Mouse (Mus musculus): ENCODE data around the gene Car14. TPM values are rescaled to one million over a fixed set of nuclear protein-coding genes. Genes with fewer than 3 reads are reported as not detected.
A peak's percentile ranks its signal among the peaks of the same experiment; 100 is the strongest.
"Not testable (repeated sequence)": the region's sequence is repeated elsewhere in the genome, so short reads cannot be mapped to it uniquely, and the experiment has no call there.

Gene Car14
- polyA plus RNA-seq, 1 experiment from 2014 or later: 23.1 TPM

DNA sequence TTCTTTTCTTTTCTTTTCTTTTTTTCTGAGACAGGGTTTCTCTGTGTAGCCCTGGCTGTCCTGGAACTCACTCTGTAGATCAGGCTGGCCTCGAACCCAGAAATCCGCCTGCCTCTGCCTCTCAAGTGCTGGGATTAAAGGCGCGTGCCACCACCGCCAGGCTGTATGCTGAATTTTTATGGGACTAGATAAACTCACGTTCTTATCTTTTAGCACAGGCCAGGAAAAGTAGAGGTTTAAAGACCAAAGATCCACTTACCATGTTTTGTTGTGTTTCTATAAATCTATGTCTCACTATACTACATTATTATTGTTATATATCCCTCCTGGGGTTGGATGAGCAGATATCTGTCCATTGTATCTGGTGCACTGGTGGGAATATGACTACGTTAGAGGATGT, 18.9 kb upstream of the Car14 start:
- WGBS: 86% methylated on average over 7 of the region's 7 CpGs
- not testable (repeated sequence) for H3K9me3 ChIP-seq (replicated peaks); H3K4me1 ChIP-seq; H3K27ac ChIP-seq; H3K4me2 ChIP-seq; H3K36me3 ChIP-seq (ENCODE audit: poor library complexity, severe bottlenecking); ATAC-seq; H3K9ac ChIP-seq; H3K4me3 ChIP-seq; H3K27me3 ChIP-seq

DNA sequence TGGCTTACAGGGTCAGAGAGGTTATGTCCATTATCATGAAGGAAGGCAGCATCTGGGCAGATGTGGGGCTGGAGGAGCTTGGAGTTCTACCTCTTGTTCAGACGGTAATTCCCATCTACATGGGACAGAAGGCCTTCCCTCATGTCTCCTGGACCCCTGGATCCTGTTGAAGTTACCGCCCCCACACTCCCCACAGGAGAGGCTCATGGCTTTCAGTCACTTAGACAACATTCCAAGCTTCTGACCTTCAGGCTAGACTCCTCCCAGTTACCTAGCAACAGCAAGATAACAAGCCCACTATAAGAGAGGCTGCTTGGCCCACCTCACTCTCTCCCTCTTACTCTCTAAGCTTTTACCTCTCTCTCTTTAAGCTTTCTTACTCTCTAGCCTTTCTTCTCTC, 16.0 kb upstream of the Car14 start:
- not testable (repeated sequence) for H3K27ac ChIP-seq; H3K4me2 ChIP-seq; H3K27me3 ChIP-seq; H3K4me3 ChIP-seq; H3K9ac ChIP-seq; H3K36me3 ChIP-seq (ENCODE audit: poor library complexity, severe bottlenecking); ATAC-seq; H3K4me1 ChIP-seq; H3K9me3 ChIP-seq (replicated peaks)
- WGBS: 64% methylated on average over 2 of the region's 2 CpGs

DNA sequence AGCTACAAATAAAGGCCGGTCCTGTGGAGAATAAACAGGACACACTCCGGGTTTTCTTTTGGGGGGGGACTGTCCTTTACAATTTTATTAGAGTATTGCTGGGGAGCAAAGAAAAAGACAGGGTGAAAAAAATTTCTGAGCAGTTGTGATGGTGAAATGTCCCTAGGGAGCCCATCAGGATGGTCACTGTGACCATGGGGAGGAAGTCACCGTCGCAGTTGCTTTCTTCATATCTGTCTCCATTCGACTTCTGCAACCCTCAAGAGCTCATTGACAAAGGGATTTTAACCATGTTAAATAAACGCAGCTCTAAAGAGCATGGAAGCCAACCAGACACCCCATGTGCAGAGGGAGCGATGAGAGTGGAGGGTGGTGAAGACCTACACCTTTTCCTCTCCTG, 12.3 kb upstream of the Car14 start:
- 83% methylated on average over 7 of the region's 7 CpGs for WGBS
- no peaks in the 10 kb centered on the region for H3K4me1 ChIP-seq
- H3K27me3 ChIP-seq: no peaks in the 10 kb centered on the region
- no peak overlapping the region for H3K27ac ChIP-seq
- H3K9me3 ChIP-seq (replicated peaks): no peaks in the 10 kb centered on the region
- H3K36me3 ChIP-seq (ENCODE audit: poor library complexity, severe bottlenecking): no peaks in the 10 kb centered on the region
- H3K4me3 ChIP-seq: no peak overlapping the region
- ATAC-seq: no peak
- no peak overlapping the region for H3K9ac ChIP-seq
- H3K4me2 ChIP-seq: no peak overlapping the region

DNA sequence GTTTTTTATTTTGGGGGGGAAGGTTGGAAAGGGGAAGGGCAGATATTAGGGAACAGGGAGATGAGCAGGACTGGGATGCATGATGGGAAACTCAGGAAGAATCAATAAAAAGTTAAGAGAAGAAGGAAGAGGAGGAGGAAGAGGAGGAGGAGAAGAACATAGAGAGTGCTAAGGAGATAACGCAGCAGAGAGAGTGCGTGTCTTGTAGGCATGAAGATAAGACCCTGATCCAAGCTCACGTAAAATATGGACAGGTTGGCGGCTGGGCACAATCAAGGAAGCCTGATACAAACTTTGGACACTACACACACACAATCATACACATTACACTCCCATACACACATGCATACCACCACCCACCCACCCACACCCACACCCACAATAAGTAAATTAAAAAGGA, 10.2 kb upstream of the Car14 start:
- 100% methylated on average over 4 of the region's 4 CpGs for WGBS

DNA sequence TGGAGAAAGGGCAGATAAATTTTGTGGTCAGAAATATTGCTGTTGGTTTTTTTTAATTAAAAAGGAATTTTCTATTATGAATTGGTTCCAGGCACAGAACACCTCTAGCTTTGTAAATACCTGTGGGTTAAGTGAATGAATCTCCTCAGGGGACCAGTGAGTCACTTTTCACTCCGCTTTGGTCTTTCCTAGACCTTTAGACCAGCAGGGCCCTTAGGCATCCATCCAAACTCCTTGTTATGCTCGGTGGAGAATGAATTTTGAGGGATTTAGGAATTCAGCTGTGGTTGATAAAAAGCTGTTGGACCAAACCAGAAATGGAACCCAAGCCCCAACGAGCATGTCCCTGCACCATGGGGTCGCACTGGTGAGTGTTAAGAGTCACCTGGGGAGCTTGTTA, 3.1 kb upstream of the Car14 start:
- no peak overlapping the region for H3K4me3 ChIP-seq
- no peaks in the 10 kb centered on the region for H3K36me3 ChIP-seq (ENCODE audit: poor library complexity, severe bottlenecking)
- H3K27ac ChIP-seq: no peak overlapping the region
- H3K4me2 ChIP-seq: no peak overlapping the region
- no peak overlapping the region for H3K9ac ChIP-seq
- H3K27me3 ChIP-seq: peaks cover 3% of the 10 kb centered on the region
- no peaks in the 10 kb centered on the region for H3K9me3 ChIP-seq (replicated peaks)
- peaks cover 29% of the 10 kb centered on the region for H3K4me1 ChIP-seq
- ATAC-seq: no peak
- 43% methylated on average over 4 of the region's 4 CpGs for WGBS

More for the DNA sequence above, 10.2 kb upstream of the Car14 start:
- Histone ChIP-seq H3K4me1 (no peaks in the 10 kb centered on the region), H3K4me3 (no peak overlapping the region), H3K4me2 (no peak overlapping the region), H3K9me3 (replicated peaks) (no peaks in the 10 kb centered on the region), H3K36me3 (ENCODE audit: poor library complexity, severe bottlenecking) (no peaks in the 10 kb centered on the region), H3K9ac (no peak overlapping the region), H3K27me3 (no peaks in the 10 kb centered on the region), H3K27ac (no peak overlapping the region)
- ATAC-seq: no peak

GRCm38 (mm10) chr3:95906860-95907259, 2.4 kb upstream of the Car14 start:
- peaks cover 3% of the 10 kb centered on the region for H3K27me3 ChIP-seq
- peak overlapping the region; percentile 67 for H3K4me2 ChIP-seq
- H3K9me3 ChIP-seq (replicated peaks): no peaks in the 10 kb centered on the region
- no peaks in the 10 kb centered on the region for H3K36me3 ChIP-seq (ENCODE audit: poor library complexity, severe bottlenecking)
- H3K4me3 ChIP-seq: peak overlapping the region; percentile 38
- H3K4me1 ChIP-seq: peaks cover 31% of the 10 kb centered on the region
- WGBS: under 1% methylated on average over 12 of the region's 12 CpGs
- no peak for ATAC-seq
- H3K9ac ChIP-seq: peak overlapping the region; percentile 21; the same call in 1 of the 2 replicates
- no peak overlapping the region for H3K27ac ChIP-seq

- peaks cover 3% of the 10 kb centered on the region for H3K27me3 ChIP-seq
- H3K4me2 ChIP-seq: peak overlapping the region; percentile 67
- no peak; the same call in 1 of the 2 replicates for ATAC-seq
- 1% methylated on average over 12 of the region's 12 CpGs for WGBS
- H3K36me3 ChIP-seq (ENCODE audit: poor library complexity, severe bottlenecking): no peaks in the 10 kb centered on the region
- no peaks in the 10 kb centered on the region for H3K9me3 ChIP-seq (replicated peaks)
- no peak overlapping the region for H3K27ac ChIP-seq
- H3K4me1 ChIP-seq: peaks cover 33% of the 10 kb centered on the region
- H3K4me3 ChIP-seq: peak overlapping the region; percentile 38
- peak overlapping the region; percentile 62 for H3K9ac ChIP-seq
These were observed 1.5 kb upstream of the Car14 start for GRCm38 (mm10) chr3:95905940-95906492.

GRCm38 (mm10) chr3:95905146-95905939, 852 bp upstream of the Car14 start:
- Histone ChIP-seq H3K4me2 (peak overlapping the region; percentile 67), H3K27me3 (peaks cover 3% of the 10 kb centered on the region), H3K27ac (peak overlapping the region; percentile 27), H3K36me3 (ENCODE audit: poor library complexity, severe bottlenecking) (no peaks in the 10 kb centered on the region), H3K4me1 (peaks cover 33% of the 10 kb centered on the region), H3K4me3 (peak overlapping the region; percentile 38), H3K9ac (peak overlapping the region; percentile 62), H3K9me3 (replicated peaks) (no peaks in the 10 kb centered on the region)
- under 1% methylated on average over 18 of the region's 18 CpGs for WGBS
- ATAC-seq: peak; percentile 61

GRCm38 (mm10) chr3:95903753-95904502, 563 bp downstream of the Car14 start:
- Histone ChIP-seq H3K27me3 (peaks cover 3% of the 10 kb centered on the region), H3K36me3 (ENCODE audit: poor library complexity, severe bottlenecking) (no peaks in the 10 kb centered on the region; the same call in 1 of the 2 replicates), H3K4me2 (peak overlapping the region; percentile 67), H3K27ac (peak overlapping the region; percentile 25; the same call in 1 of the 2 replicates), H3K4me1 (peaks cover 33% of the 10 kb centered on the region), H3K9ac (peak overlapping the region; percentile 62), H3K4me3 (peak overlapping the region; percentile 38), H3K9me3 (replicated peaks) (no peaks in the 10 kb centered on the region)
- peak; percentile 19 for ATAC-seq
- WGBS: under 1% methylated on average over 15 of the region's 15 CpGs

GRCm38 (mm10) chr3:95902643-95903042, 1.8 kb downstream of the Car14 start:
- WGBS: 30% methylated on average over 6 of the region's 6 CpGs
- no peak overlapping the region for H3K27ac ChIP-seq
- peaks cover 9% of the 10 kb centered on the region for H3K36me3 ChIP-seq (ENCODE audit: poor library complexity, severe bottlenecking)
- ATAC-seq: no peak
- peaks cover 3% of the 10 kb centered on the region for H3K27me3 ChIP-seq
- peaks cover 33% of the 10 kb centered on the region for H3K4me1 ChIP-seq
- no peak overlapping the region for H3K4me3 ChIP-seq
- H3K4me2 ChIP-seq: peak overlapping the region; percentile 67
- peak overlapping the region; percentile 31; the same call in 1 of the 2 replicates for H3K9ac ChIP-seq
- H3K9me3 ChIP-seq (replicated peaks): no peaks in the 10 kb centered on the region

GRCm38 (mm10) chr3:95902373-95902625, 2.2 kb downstream of the Car14 start:
- Histone ChIP-seq H3K9ac (peak overlapping the region; percentile 31; the same call in 1 of the 2 replicates), H3K27ac (no peak overlapping the region), H3K4me1 (peaks cover 33% of the 10 kb centered on the region), H3K4me2 (peak overlapping the region; percentile 67; the same call in 1 of the 2 replicates), H3K36me3 (ENCODE audit: poor library complexity, severe bottlenecking) (peaks cover 12% of the 10 kb centered on the region), H3K9me3 (replicated peaks) (no peaks in the 10 kb centered on the region), H3K27me3 (peaks cover 3% of the 10 kb centered on the region), H3K4me3 (no peak overlapping the region)
- ATAC-seq: no peak

All from forebrain, embryonic 13.5 days (tissue).